Mouse (Mus musculus) olfactory bulb, adult 2 months (tissue): ENCODE measurements around the gene Wscd1.

ENCODE experiments used
- CTCF ChIP-seq: fragments of 200-500 bp; IDR thresholded peaks from 2 replicates; pipeline ENCODE4 v1.5.1; 2012; ENCODE audit warnings: low read depth, mild to moderate bottlenecking, low read length, moderate library complexity; ENCODE audit not compliant: insufficient read depth
- POLR2A ChIP-seq: fragments of 200-500 bp; IDR thresholded peaks from 2 replicates; pipeline ENCODE4 v1.6.1; 2012; ENCODE audit warnings: mild to moderate bottlenecking, low read depth, low read length, moderate library complexity; ENCODE audit not compliant: insufficient read depth

- TF ChIP-seq CTCF (no peak), POLR2A (no peak)
Measured at GRCm38 (mm10) chr11:71763154-71763553, 13.4 kb downstream of the Wscd1 start.
